Mouse (Mus musculus): ENCODE measurements around the gene Plac1.
A peak's percentile ranks its signal among the peaks of the same experiment; 100 is the strongest.

Plac1 gene

DNA sequence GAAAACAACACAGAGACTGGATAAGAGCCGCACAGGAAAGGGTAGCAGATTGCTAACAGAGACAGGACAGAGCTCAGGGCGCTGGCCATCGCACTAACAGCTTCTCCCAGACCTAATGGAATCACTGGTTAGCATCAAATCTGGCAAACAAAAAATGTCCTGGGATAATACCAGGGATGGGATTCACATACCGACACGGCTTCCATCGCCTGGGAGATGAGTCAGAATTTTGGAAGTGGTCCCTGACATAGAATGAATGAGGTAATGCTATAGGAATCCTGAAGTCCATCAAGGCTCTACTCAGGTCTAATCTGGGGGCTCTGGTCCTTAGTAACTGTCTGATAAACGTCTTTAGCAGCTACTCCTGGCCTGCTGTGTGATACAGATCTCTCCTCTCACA, 140.0 kb downstream of the Plac1 start:
- no peak for DNase-seq

DNA sequence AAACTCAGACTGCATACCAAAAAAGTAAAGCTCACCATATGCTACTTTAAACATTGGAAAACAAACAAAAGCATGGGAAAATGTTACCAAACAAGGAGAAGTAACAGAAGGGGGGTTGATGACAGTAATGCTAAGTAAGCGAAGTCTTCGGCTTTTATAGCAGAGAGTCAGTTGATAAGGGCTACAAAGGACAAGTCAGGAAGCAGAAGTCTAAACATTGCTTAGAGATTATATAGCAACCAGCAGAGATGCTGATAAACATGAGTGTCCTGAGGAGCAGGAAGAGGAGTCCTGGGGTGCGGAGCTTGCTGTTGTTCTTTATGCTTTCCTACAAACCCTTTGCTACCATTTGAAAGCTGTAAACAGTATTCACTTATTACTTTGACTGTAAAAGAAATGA, 140.6 kb downstream of the Plac1 start:
- no peak for DNase-seq

DNA sequence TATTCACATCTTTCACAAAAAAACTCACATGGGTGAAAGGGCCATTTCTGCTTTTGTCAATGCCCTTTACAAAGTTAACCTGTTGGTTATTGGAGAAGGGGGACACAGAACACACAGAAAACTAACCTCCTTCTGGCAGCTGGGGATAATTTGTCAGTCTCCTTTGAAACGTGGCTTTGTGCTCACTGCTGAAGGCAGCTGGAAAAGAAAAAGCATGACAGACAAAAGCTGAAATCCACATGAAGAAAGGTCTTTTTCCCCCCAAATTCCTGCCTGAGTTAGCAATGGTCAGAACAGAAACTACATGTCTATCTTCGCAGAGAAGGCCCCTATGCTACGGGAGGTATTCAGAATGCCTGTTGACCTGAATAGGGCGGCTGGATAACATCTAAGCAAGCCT, 141.6 kb downstream of the Plac1 start:
- DNase-seq, result no peak

DNA sequence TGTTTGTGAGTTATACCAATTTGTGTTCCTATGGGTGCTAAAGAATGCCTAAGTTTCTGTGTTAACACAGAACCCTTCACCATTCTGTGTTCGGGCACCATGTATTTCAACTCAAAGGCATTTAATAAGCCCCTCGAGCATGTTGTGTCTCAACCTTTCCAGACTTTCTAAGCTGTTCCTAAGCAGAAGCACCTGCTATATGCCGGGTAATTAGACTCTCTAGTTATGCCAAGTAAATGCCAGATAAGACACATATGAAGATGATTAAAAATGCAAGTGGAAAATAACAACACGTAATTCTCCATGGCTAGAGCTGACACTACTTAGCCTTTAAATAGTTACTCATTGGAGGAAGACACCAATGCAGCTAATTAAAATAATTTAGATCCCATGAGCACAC, 142.1 kb downstream of the Plac1 start:
- no peak for DNase-seq

DNA sequence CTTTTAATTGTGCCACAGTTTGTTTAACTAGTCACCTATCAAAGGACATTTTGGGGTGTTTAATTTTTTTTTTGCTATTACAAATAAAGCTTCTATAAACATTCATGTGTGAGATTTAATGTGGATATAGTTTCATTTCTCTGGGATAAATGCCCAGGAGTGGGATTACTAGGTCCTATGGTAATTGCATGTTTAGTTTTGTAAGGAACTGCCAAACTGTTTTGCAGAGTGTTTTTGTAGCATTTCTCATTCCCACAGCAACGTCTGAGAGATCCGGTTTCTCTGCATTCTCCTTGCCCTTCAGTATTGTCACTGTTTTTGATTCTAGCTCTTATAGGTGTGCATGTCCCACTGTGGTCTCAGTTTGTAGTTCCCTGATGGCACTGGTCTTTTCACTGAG, 146.5 kb downstream of the Plac1 start:
- no peak for DNase-seq

DNA sequence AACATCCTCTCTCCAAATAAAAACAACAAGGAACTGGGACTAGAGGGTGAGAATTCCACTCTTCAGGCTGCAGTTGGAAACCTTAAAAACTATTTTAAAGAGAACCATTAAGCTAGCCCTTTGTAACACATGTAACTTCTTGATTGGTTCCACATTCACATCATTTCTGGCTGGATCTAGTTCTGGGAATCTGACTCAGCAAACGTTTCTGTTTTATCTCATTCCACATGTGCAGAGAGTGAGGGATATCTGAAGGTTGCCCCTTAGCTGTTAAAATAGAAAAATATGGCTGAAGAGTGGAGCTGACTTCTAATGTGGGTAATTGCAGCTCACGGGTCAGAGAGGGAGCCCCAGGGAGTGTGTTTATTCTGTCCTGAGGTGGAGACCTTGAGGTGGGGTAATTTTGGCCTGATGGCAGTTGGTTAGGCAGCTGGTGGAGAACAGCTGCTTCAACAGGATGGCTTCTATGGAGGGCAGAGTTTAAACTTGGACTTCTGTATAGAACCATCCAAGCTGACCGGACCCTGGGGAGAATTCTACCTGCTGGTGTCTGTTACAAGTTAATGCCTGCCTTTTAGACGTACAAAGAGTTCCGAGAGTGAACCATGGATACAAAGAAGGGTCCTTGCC, 151.1 kb downstream of the Plac1 start:
- DNase-seq, result no peak

DNA sequence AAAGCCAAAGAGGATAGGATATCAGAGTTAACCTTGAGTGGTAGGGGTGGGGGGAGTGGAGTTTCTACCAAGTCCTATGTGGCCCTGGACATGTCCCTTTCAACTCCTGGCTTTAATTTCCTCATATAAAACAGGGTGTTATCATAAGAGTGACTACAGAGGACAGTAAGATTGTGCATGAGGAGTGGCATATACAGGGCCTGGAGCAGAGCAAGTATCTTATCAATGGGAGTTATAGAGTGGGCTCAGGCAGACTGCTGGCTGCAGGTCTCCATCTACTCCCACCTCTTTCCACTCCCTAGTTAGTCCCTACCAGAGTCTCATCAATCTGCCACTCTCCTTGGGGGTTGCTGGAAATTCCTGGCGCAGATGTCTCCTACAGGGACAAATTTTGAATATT, 152.7 kb downstream of the Plac1 start:
- no peak for DNase-seq

DNA sequence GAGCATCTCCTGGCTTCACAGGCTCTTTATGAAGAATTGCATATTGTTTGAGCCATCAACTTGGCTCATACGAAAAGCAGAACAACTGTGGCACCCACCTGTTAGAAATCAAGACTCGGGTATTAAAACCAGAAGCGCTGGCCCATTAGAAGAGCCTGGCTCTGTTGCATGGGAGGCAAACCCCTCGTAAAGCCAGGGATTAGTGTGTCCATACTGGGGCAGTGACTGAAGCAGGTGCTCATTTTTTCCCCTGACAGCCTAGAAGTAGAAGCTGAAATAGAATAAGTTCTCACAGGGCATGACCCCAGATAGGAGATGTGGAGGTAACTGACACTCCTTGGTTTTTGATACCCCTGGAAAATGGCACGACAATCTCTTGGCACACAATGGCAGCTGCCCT, 154.4 kb downstream of the Plac1 start:
- DNase-seq, result no peak

DNA sequence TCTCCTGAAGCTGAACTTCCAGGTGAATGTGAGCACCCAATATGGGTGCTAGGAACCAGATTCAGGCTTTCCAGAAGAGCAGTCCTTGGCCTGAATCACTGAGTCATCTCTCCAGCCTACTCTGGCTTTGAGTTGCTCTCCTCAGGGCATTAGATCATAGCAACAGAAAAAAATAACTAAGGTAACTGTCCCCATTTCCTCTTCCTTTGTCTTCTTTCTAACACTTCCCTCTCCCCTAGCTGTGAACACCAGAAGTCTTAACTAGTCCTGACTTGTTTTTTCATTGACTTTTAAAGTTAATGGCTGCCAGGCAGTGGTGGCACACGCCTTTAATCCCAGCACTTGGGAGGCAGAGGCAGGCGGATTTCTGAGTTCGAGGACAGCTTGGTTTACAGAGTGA, 175.5 kb downstream of the Plac1 start:
- DNase-seq, result no peak

DNA sequence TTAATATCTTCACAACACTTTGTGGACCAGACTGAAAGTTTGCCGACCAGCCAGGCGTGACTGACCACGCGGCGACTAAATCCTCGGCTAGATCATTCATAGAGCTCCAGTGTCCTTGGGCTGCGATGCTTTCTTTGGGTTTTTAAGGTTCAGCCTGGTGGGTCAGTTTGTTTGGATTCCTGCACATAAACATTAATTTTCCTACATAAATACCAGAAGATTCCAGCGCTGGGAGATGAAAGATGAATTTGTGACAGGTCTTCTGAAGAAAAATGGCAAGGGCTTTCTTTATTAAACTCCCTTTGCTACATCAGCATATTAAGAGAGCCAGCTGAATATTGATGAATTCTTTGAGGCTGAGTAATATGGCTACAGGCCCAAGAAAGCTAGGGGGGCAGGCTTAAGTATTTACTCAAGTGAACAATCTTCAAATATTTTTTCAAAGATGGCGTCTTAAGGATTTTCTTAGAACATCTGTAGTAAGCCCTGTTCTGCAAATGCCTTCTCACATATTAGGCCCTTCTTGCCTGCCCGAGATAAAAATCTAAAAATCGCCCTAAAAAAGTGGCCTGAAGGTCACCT, 180.4 kb downstream of the Plac1 start:
- DNase-seq, result peak in 1 of 2 experiments; percentile 40

DNA sequence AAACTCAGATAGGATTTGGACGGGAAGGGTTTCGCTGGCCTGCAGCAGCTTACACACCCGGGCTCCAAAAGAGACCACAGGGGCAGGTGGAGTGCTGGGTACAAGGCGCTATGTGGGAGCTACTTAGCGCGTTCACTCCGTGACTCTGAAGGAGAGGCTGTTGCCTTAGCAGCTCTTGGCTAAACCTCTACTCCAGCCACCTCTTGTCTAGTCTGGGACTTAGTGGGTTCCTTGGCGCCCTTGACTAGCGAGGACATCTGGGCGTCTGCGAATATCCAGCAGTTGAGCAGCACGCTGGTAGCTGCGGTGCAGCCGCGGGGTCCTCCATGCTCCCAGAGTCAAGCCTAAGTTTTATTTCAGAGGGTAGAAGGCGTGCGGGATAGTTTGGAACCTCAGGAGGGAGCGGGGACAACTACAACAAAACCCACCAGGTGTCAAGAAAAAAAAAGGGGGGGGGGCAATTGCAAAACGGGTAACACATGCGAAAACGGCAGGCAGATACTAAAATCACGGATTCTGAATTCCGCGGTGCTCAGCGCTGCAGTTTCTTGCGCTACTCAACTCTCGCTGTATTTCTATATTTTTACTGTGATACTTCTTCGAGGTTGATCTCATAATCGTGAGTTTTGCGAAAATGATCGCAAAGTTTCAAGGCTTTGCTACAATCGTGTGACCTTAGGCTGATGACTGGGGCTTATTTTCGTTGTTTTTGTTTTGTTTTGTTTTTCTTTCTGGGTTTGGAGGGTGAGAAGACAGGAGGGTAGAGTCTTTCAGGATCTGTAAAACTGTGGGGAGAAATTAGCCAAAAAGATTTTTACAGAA, 181.2 kb downstream of the Plac1 start:
- peak; percentile 42 to 49 for DNase-seq

DNA sequence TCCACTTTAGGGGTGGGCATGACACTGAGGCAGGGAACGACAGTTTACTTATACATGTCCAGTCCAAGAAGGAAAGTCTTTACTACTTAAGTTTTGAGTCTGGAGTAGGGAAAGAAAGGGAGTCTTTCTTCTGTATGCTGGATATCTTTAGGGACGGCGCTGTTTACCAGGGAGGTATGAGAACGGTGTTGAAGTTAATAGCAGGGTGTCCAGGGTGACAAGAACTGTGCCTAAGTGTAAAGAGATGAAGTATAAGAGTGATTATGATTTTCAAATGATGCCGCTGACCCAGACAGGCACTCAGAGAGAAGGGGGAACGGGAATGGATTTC, 182.2 kb downstream of the Plac1 start:
- DNase-seq, result peak in 1 of 2 experiments; percentile 6

DNA sequence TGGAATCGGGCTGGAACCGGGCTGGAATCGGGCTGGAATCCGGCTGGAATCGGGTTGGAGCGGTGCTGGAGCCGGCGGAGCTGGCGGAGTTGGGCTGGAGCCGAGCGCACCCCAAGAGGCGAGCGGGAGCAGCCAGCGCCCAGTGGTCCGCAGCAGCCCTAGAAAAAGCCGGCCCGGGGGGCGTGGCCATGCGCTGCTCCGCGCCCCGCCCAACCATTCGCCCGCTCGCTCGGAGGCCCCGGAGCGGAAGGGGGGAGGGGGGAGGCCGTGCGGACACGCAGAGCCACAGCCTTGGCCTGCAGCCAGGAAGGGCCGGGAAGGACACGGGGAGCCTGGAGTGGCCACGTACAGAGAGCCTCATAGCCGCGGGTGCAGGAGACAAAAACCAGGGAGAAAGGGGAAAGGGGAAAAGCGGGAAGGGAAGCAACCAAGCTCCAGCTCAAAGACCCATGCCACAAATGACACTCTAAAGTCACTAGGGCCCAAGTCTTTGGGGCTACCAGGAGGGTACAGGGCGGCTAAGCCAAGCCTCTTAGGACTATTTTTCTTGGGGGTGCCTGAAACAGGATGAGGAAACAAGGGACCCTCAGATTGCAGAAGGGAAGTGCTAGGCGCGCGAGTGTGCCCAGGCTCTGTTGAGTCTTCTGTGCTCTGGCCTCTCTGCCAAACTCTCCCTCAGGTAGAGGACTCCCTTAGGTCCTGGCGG, 182.7 kb downstream of the Plac1 start:
- DNase-seq, result peak; percentile 96 to 98

DNA sequence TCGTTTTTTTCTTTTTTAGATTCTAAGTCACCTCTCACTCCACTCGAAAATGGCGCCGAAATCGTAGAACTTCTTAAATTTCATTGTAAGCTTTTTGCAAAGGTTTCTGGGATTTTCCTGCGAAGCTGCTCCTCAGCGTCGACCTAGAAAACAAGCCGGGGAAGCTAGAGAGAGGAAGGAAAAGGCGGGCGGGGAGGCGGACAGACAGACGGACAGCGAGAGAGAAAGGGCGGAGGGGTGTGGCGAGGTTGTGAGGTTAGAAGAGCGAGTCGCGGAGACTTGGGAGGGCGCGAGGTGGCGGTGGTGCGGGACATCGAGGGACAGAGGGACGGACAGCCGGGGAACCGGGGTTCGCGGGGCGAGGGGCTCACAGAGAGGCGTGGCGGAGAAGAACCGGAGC, 183.3 kb downstream of the Plac1 start:
- peak; percentile 64 to 74 for DNase-seq

DNA sequence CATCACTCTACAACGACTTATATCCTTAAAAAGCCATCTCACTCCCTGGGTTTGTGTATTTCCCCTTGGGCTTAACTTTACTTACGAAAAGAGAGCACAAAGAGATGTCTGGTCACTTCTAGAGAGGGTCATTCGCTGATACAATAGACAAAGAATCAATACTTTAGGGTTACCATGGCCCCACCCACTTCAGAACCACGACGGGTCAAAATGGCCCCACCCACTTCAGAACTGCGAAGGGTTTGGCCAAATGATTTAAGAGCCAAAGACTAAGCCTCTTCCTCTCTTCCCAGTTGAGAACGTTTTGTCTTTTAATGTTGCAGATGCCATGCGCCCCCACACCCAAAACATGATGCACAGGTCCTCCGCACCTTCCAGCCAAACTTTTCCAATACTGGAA, 184.1 kb downstream of the Plac1 start:
- DNase-seq, result peak in 1 of 2 experiments; percentile 47

DNA sequence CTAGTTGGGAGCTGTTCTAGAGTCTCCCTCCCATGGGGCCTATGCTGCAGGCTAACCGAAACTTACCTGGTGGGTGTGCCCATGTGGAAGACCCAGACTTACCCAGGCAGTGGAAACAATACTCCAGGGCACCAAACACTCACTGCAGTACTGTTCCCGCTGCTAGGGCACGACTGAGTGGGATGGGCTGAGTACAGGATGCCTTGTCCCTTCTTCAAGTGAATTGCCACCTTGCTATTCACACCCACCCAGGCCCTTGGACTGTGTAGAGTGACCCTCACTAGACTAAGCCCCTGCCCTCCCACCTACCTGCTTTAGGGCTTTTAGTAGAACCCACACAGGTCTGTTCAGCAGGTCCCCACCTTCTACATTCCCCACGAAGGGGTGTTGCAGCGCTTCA, 186.0 kb downstream of the Plac1 start:
- DNase-seq, result peak in 1 of 2 experiments; percentile 11

DNA sequence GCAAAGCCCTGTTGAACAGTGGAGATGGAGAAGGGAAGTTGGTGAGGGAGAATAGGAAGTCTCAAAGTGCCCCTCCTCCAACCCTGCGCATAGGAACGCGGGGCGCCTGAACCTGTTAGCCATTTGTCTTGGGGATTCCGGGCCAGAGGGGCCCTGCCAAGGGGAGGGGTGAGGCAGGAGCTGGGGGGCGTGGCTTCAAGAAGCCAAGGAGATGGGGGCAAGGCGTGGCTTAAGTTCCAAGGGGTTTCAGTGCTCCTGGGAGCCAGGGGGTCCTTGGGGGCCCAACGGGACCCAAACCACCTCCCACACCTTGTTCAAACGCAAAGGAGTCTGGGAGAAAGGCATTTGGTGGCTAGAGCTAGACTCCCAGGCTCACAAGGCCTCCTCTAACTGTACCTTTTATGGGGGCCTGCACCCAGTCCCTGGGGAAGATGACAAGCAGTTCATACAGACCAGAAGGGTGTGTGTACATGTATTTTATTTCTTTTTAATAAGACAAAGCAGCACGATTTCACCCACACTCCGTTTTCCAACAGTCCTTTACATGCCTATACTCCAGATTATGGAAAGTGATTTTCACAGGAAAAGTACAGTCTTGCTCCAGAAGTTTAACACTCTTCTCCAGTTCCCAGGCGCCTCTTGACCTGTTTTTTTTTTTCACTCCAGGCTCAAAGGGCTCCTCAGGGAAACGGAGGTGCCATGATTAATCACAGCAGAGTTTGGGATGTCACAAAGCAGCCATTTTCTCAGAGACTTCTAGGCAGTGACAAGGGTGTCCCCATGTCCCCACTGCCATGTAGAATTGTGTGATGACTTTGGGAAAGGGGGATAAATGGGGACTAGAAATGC, 187.0 kb downstream of the Plac1 start:
- peak; percentile 74 to 79 for DNase-seq

DNA sequence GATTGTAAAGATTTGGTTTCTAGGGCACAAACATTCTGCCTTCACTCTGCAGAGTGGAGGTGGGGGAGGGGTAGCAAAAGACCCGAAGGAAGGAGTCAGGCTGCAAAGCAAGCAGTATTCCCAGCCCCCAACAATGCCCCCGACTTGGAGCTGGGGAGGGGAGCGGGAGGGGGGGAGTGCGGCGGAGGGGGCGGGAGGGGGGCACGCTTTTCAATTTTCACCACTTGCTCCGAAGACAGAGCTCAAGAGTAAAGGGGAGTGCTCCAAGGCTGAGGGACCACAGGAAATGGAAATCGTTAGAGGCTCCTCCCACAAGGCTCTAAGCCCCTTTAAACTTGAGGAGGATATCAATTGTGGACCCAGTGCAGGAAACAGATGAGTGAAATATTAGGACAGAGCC, 189.6 kb downstream of the Plac1 start:
- DNase-seq, result peak in 1 of 2 experiments; percentile 41

DNA sequence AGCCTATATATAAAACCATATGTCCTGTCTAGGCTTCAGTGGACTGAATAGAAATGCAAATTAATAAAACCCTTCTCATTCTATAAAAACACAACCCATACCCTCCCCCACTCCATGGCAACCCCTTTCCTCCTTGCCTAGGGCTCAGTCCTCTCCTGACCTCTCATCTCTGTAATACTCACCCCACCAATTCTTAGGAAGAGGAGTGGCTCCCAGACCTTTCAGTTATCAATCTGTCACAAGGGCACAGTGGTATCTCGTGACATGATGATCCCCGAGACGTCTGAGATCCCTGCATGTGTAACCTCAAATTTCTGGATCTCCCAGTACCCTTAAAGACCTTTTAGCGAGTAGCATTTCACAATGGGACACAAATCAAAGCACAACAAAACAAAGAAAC, 190.7 kb downstream of the Plac1 start:
- no peak for DNase-seq

DNA sequence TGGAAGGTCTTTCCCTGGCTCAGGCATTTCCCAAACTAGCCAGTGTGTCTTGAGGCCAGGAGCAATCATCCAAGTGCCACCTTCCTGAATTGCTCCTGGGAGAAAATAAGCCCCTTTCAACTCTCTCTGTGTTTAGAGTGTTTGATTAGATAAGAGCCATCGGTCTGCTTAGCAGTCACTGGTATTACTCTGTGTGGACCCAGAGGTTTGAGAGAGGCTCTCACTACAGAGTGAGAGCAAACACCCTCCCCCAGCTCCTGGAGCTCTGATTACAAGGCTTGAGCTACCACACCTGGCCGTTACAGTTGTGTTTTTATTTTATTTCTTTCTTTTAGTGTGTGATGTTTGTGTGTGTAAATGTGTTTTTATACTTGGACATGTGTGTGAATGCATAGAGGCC, 193.0 kb downstream of the Plac1 start:
- no peak for DNase-seq

DNA sequence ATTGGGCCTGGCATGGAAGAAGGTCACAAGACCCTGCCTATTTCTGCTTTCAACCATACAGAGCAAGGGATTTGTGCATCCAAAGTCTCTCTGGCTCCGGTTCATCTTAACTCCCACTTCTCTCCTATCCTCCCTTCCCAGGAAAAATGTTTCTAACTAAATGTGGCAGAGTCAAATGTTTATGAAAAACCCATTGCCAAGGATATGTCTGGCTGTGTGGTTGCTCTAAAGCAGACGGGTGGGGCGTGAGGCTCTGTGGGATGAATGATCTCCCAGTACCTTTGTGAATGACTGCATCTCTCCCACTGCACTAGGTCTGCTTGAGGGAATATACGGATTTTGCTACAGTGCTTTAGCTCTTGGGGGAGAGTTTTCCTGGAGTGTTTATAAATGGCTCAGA, 193.9 kb downstream of the Plac1 start:
- DNase-seq, result no peak

DNA sequence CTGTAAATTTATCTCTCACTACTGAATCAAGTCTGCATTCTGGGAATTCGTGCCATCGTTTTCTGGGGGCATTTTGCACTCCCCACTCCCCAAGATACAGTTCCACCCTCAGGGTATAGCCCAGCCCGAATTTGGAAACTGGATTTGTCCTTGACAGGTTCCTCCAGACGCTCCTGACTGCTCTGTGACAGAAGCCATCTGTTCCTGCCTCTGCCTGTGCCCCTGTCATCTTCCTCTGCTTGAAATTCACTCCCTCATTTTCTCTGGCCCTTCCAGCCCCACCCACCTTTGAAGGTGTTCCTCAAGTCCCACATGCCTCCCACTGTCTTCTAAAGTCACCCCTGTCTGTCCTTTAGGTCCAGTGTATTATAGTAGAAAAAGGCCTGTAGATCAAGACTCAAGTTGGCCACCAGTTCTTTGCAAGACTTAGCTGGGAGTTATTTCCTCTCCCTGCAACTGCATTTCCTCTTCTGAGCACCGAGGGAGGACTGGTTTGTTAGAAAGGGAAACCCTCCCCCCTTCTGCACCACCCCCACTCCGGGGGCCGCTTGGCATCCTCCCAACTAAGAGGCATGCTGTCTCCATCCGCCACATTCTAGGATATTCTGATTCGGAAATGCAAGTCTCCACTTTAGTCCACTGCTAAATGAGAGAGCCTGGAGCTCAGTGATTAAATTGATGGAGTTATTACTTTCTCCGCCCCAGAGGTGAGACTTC, 194.6 kb downstream of the Plac1 start:
- DNase-seq, result peak; percentile 75 to 76

Measured in kidney, postnatal 4 days (tissue).